ENCODE assay signal across 8 mouse cellular contexts in genomic region chr4:141367997-141368791, GRCm38 (mm10). TPM values are rescaled to one million over a fixed set of nuclear protein-coding genes. Genes with fewer than 3 reads are reported as not detected.
A peak's percentile ranks its signal among the peaks of the same experiment; 100 is the strongest.
DNase-seq lines count a peak whose midpoint lies in the region; ATAC-seq and TF ChIP-seq lines count a peak whose summit lies in the region.

Gene Fam131c, plus strand, starts transcription at chr4:141368220.

- no peaks in the 10 kb centered on the region for H3K36me3 ChIP-seq in heart, embryonic 10.5 days
- H3K36me3 ChIP-seq in ES-E14 (ENCODE audit: control insufficient read depth, insufficient read depth, low read length, poor library complexity, severe bottlenecking), result no peaks in the 10 kb centered on the region
- no peaks in the 10 kb centered on the region for H3K36me3 ChIP-seq in forebrain, embryonic 15.5 days
- no peaks in the 10 kb centered on the region for H3K36me3 ChIP-seq in midbrain, embryonic 11.5 days (ENCODE audit: control insufficient read depth, insufficient read depth, low read length)

- H3K9ac ChIP-seq in ES-E14 (ENCODE audit: insufficient read depth, low read depth, low read length, poor library complexity, severe bottlenecking), result peak within 1 kb of the TSS; percentile 66
- H3K9ac ChIP-seq in forebrain, embryonic 15.5 days (replicated peaks), result peak within 1 kb of the TSS; percentile 58
- peak within 1 kb of the TSS; percentile 63 for H3K9ac ChIP-seq in midbrain, embryonic 11.5 days (ENCODE audit: low read length)

- DNase-seq in heart, embryonic 10.5 days (ENCODE audit: low spot score), result no peak
- DNase-seq in heart, postnatal 25 days (ENCODE audit: low spot score), result no peak
- DNase-seq in ES-E14 (ENCODE audit: low read depth, low spot score) (no peak), MN1 (ENCODE audit: low spot score) (no peak), adipocyte (ENCODE audit: low spot score) (no peak)
- DNase-seq in kidney, postnatal 25 days, result peak; percentile 63 to 77
- peak; percentile 92 for DNase-seq in midbrain, embryonic 11.5 days (ENCODE audit: low spot score, missing footprints)

- peak; percentile 64 for ATAC-seq in forebrain, embryonic 15.5 days (replicated peaks)
- ATAC-seq in midbrain, embryonic 11.5 days (ENCODE audit: low FRiP score), result peak; percentile 56

- peaks cover 96% of the 10 kb centered on the region for H3K27me3 ChIP-seq in heart, embryonic 10.5 days (ENCODE audit: insufficient read depth, poor library complexity, severe bottlenecking)
- H3K27me3 ChIP-seq in forebrain, embryonic 15.5 days, result no peaks in the 10 kb centered on the region; the same call in 1 of the 2 replicates
- peaks cover 25% of the 10 kb centered on the region; the same call in 1 of the 2 replicates for H3K27me3 ChIP-seq in midbrain, embryonic 11.5 days (ENCODE audit: control insufficient read depth, insufficient read depth, low read length)

- WGBS in heart, embryonic 10.5 days, result 1% methylated on average over 66 of the region's 71 CpGs
- WGBS in forebrain, embryonic 15.5 days, result under 1% methylated on average over 68 of the region's 71 CpGs
- under 1% methylated on average over 50 of the region's 71 CpGs for WGBS in midbrain, embryonic 11.5 days

- in situ Hi-C loops in ES-E14 (cut with MboI; ENCODE audit: low sequenced_read_pairs in 2 of 2, unreplicated experiment in 2 of 2), result no loop called here

- H3K4me2 ChIP-seq in forebrain, embryonic 15.5 days (replicated peaks), result peak within 1 kb of the TSS; percentile 92
- H3K4me2 ChIP-seq in midbrain, embryonic 11.5 days, result peak within 1 kb of the TSS; percentile 96

- intact Hi-C loops in heart, postnatal 25 days (cut with DNase I), result no loop called here

- peak within 1 kb of the TSS; percentile 79 for H3K27ac ChIP-seq in heart, embryonic 10.5 days
- H3K27ac ChIP-seq in ES-E14 (ENCODE audit: insufficient read depth, low read depth, low read length, poor library complexity, severe bottlenecking), result no peak within 1 kb of the TSS
- H3K27ac ChIP-seq in forebrain, embryonic 15.5 days (replicated peaks), result no peak within 1 kb of the TSS
- no peak within 1 kb of the TSS for H3K27ac ChIP-seq in midbrain, embryonic 11.5 days (ENCODE audit: low read depth, low read length)

- peaks cover 20% of the 10 kb centered on the region for H3K4me1 ChIP-seq in heart, embryonic 10.5 days
- H3K4me1 ChIP-seq in ES-E14 (ENCODE audit: control insufficient read depth in 2 of 2, insufficient read depth in 2 of 2, low read length in 2 of 2, poor library complexity in 1 of 2), result peaks cover 0 to 6% of the 10 kb centered on the region in 2 experiments; a peak in 1 of 4 replicates
- peaks cover 4% of the 10 kb centered on the region for H3K4me1 ChIP-seq in forebrain, embryonic 15.5 days
- 0 out of 2 replicates have a peak, but pooled peaks cover 6% of the 10 kb centered on the region for H3K4me1 ChIP-seq in midbrain, embryonic 11.5 days (ENCODE audit: control insufficient read depth, insufficient read depth, low read length)

- peak within 1 kb of the TSS; percentile 75 for H3K4me3 ChIP-seq in heart, embryonic 10.5 days
- peak within 1 kb of the TSS; percentile 58 to 84 for H3K4me3 ChIP-seq in ES-E14 (ENCODE audit: insufficient read depth in 1 of 2, low read depth in 1 of 2, low read length in 2 of 2, poor library complexity in 1 of 2, severe bottlenecking in 1 of 2)
- peak within 1 kb of the TSS; percentile 58 for H3K4me3 ChIP-seq in forebrain, embryonic 15.5 days
- peak within 1 kb of the TSS; percentile 51 for H3K4me3 ChIP-seq in midbrain, embryonic 11.5 days (ENCODE audit: low read depth, low read length)

- H3K9me3 ChIP-seq in heart, embryonic 10.5 days, result no peaks in the 10 kb centered on the region
- no peaks in the 10 kb centered on the region for H3K9me3 ChIP-seq in ES-E14 (ENCODE audit: control insufficient read depth, insufficient read depth, low read depth, low read length)
- no peaks in the 10 kb centered on the region for H3K9me3 ChIP-seq in forebrain, embryonic 15.5 days
- H3K9me3 ChIP-seq in midbrain, embryonic 11.5 days (ENCODE audit: control insufficient read depth, low read length), result no peaks in the 10 kb centered on the region

TF ChIP-seq in ES-E14, 5 proteins besides CTCF, POLR2A, EP300 and RAD21:
- TF ChIP-seq ZNF384 (IDR thresholded peaks at IDR 0.05; ENCODE audit: low read depth, low read length) (no peak), CHD2 (IDR thresholded peaks at IDR 0.05; ENCODE audit: low read depth, low read length) (no peak), HCFC1 (IDR thresholded peaks at IDR 0.05; ENCODE audit: borderline replicate concordance, insufficient read depth, low read length) (no peak), MAFK (IDR thresholded peaks at IDR 0.05; ENCODE audit: insufficient read depth, low read depth, low read length) (no peak), ZC3H11A (IDR thresholded peaks at IDR 0.05; ENCODE audit: borderline replicate concordance, low read depth, low read length) (no peak)

RNA-seq across cellular contexts. Expression of gene Fam131c, which starts in this region (rescaled TPM):
- 0.62 and 1.2 TPM in 2 replicates for polyA plus RNA-seq in heart, embryonic 10.5 days (2016; fragmentation: Nextera tagmentation; extraction: Ambion mirVana)
- total RNA-seq in heart, postnatal 25 days (2021), result under 1 TPM; 0.42 to 0.73 TPM
- total RNA-seq in ES-E14 (2012; rRNA removed), result 2.3 and 2.5 TPM in 2 replicates
- 12.1 and 13.8 TPM in 2 replicates for polyA plus RNA-seq in forebrain, embryonic 15.5 days (2015; fragmentation: Nextera tagmentation; extraction: Ambion mirVana)
- polyA plus RNA-seq in midbrain, embryonic 11.5 days (2014; fragmentation: Nextera tagmentation; extraction: Ambion mirVana), result 2.2 and 2.9 TPM in 2 replicates

Comparison
In these comparisons a context has a peak if more than half of its experiments do, and no peak if none do; other contexts are left out.
1. DNase-seq: peak in kidney, postnatal 25 days (2 of 2) and midbrain, embryonic 11.5 days (single experiment); none in heart, embryonic 10.5 days (single experiment), heart, postnatal 25 days (single experiment), ES-E14 (single experiment), MN1 (single experiment) and adipocyte (single experiment).
2. Peak in every context shown above with its lines, with median percentiles within 50 percentile points of each other: H3K4me3 ChIP-seq and H3K9ac ChIP-seq.